Mouse (Mus musculus) left cerebral cortex, postnatal 25 days (tissue): ENCODE results near the gene Izumo1. TPM values are rescaled to one million over a fixed set of nuclear protein-coding genes. Genes with fewer than 3 reads are reported as not detected.
A peak's percentile ranks its signal among the peaks of the same experiment; 100 is the strongest.
"Not testable (repeated sequence)": the region's sequence is repeated elsewhere in the genome, so short reads cannot be mapped to it uniquely, and the experiment has no call there.

Experiments used
- DNase-seq, 2 experiments: peaks; one replicate each; pipeline ENCODE4 v3.0.0; 2022; ENCODE audit warnings: low spot score in 2 of 2, mixed read lengths in 1 of 2
- intact Hi-C: fragments of 180-260 bp; cut with DNase I; formaldehyde crosslinking; loops from one replicate; pipeline ENCODE4 v1.15.1; 2025
- total RNA-seq, 2 experiments: library from RNA; stranded (reverse); gene quantifications; 2 replicates each; pipeline ENCODE4 v1.2.3; 2021

Izumo1 gene
- total RNA-seq, 2 experiments from 2014 or later = not detected

GRCm38 (mm10) chr7:45640191-45640957, 18.8 kb downstream of the Izumo1 start:
- no peak for DNase-seq
- intact Hi-C loops = no loop called here

- intact Hi-C loops = no loop called here
- no peak for DNase-seq
Measured at GRCm38 (mm10) chr7:45641391-45642040, 19.9 kb downstream of the Izumo1 start.

DNA sequence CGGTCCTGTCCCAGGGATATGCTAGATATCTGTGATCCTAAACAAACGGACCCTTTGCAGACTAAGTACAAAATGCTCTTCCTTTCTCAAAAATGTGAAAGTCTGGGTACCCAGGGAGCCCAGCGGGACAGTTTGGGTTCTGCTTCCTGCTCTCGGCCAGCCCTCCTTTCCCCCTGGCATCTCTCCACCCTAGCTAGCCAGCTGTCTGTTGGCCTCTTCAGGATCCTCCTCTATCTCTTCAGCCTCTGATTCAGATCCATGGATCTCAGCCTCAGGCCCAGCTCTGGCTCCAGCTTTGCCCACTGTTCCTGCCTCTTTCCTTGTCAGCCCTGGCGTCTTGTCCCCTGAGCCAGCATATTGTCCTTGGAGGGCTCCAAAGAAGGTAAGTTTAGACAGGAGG, 20.5 kb downstream of the Izumo1 start:
- intact Hi-C loops = no loop called here
- DNase-seq = no peak

- no peak for DNase-seq
- intact Hi-C loops = no loop called here
Measured at GRCm38 (mm10) chr7:45642503-45643255, 21.1 kb downstream of the Izumo1 start.

DNA sequence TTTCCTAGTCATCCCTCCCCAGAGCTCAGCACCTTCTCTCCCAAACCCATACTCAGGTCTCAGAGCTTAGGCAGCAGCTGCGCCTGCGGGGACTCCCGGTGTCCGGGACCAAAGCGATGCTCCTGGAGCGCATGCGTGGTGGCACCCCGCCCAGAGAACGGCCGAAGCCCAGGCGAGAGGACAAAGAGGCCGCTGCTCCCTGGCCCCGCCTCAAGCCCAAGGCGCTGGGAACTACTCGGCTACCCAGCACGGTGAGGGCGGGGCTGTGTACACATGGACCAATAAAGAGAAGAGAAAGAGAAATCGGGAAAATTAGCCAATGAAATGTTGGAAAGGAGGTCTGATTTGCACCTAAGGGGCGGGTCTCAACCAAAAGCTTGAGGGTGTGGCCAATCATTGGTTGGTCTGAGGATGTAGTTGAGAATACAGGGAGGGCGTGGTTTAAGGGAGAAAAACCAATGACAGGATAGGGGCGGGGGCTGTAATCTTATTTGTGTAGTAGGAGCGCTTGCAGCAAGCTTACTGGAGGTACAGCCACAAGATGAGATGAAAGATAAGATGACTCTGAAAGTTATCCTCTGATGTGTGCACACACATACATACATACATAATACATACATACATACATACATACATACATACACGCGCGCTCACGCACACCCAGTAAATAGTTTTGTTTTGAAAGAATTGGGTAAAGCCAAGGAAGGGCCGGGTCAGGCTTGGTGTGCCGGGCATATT, 22.0 kb downstream of the Izumo1 start:
- intact Hi-C loops = no loop called here

DNA sequence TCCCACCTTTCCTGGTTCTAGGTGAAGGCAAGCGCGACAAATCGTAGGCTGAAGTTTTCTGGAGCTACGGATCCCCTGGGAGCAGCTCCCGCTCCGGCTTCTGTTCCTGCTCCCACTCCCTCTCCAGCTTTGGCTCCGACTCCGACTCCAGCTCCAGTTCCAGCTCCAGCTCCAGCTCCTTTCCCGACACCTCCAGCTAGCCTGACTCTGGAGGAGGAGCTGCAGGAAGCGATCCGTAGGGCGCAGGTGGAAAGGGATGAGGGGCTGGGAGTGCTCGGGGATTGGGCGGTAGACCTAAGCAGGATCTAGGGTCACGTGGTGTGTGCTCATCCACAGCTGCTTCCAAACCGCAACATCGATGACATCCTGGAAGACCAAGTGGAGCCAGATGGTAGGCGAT, 22.6 kb downstream of the Izumo1 start:
- peak; percentile 68 to 87 for DNase-seq
- intact Hi-C loops = no loop called here

More for the DNA sequence above, 22.0 kb downstream of the Izumo1 start:
- peak; percentile 90 to 97 for DNase-seq

DNA sequence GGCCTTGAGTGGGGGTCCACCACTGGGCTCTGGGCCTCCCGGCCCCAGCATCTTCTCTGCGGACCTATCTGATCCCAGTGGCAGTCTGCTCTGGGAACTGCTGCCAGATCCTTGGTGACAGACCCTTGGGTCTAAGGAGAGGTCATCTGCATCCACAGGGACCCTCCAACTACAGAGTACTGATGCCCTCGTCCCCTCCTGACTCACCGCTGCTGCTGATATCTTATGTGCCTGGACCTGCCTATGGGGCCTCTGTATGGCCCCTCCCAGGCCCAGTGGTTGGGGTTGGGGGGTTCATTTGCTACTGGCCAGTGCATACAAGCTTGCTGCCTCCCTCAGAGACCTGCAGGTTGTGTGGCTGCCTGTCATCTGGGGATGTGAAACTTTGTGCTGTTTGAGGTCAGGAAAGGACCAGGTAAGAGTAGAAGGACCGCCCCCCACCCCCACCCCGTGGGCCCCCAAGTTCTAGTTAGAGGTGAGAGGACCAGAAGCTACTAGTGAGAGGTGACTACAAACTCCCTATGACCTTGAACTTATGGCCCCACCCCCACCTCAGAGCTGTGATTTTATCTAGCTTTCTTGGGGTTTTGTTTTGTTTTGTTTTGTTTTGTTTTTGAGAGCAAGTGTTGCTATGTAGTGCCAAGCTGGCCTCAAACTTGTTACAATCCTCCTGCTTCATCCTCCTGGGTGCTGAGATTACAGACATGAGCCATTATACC, 23.4 kb downstream of the Izumo1 start:
- no peak for DNase-seq
- intact Hi-C loops = no loop called here

- intact Hi-C loops = no loop called here
- no peak for DNase-seq
Measured at GRCm38 (mm10) chr7:45645591-45645971, 24.0 kb downstream of the Izumo1 start.

DNA sequence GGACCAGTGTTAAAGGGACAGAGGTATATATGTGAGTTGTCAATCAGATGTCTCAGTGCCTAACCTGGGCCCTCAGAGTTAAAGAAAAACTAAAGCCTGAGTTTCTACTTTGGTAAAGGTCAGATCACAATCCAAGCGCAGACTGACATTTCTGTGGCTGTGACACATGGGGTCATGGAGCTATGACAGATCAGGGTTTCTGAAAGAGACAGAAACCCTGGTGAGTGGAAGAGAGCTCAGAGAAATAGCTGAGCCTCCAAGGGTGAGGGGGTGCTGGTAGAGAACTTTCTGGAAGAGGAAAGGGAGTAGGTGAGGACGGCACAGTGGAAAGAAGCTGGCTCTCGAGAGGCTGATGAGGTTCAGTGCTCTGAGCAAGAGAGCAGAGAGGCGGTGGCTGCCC, 25.1 kb downstream of the Izumo1 start:
- intact Hi-C loops = no loop called here

GRCm38 (mm10) chr7:45649351-45649750, 27.7 kb downstream of the Izumo1 start:
- DNase-seq = no peak
- intact Hi-C loops = no loop called here

More for the DNA sequence above, 25.1 kb downstream of the Izumo1 start:
- no peak for DNase-seq

DNA sequence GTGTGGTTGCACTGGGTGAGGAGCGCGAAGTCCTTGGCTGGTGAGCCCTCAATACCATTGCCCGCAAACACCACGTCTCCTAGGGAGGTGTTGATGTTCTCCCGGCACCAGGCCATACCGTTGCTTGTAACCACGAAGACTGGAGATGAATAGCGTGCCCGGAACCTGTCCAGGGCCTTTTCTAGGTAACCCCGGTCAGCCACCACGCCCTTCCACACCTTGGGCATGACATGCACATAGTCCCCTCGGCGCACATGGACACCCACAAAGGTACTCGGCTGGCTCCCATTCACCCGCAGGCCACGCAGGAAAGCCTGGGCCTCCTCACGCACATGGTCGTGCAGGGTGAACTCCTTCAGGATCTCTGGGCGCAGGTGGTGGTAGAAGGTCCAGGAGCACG, 28.9 kb downstream of the Izumo1 start:
- intact Hi-C loops = not testable (repeated sequence)

GRCm38 (mm10) chr7:45654424-45655047, 32.9 kb downstream of the Izumo1 start:
- no peak for DNase-seq
- intact Hi-C loops = no loop called here

More for the DNA sequence above, 28.9 kb downstream of the Izumo1 start:
- DNase-seq = not testable (repeated sequence)

GRCm38 (mm10) chr7:45660746-45661478, 39.3 kb downstream of the Izumo1 start:
- no peak for DNase-seq
- intact Hi-C loops = no loop called here

DNA sequence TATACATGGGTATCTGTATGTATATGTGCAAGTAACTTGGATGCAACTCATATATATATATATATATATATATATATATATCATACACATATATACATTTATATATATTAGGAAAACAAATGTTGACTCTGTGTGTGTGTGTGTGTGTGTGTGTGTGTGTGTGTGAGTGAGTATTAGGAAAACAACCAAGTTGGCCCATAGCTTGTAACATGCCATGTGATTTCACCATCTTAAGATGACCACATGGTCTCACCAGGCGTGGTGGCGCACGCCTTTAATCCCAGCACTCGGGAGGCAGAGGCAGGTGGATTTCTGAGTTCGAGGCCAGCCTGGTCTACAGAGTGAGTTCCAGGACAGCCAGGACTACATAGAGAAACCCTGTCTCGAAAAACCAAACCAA, 40.1 kb downstream of the Izumo1 start:
- DNase-seq, intact Hi-C loops: not testable (repeated sequence)

- no peak for DNase-seq
- intact Hi-C loops = no loop called here
Measured at GRCm38 (mm10) chr7:45665303-45666138, 43.9 kb downstream of the Izumo1 start.

DNA sequence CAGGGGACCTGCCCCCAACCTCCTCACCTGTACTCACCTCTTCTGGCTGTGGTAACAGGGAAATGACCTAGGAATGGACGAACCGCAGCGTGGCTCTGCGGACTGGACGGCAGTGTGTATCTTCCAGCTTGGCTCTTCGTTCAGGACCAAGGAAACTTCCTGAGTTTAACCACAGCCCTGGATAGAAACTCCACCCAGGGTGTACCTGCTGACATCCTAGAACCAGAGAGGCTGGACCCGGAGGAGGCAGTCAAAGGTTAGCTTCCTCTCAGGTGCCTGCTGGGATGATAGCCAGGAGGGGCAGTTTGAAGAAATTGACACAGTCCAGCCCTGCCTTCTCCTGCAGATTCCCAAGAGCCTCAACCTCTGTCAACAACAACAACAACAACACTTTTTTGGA, 44.5 kb downstream of the Izumo1 start, which contains the start of gene Fut2:
Gene Fut2 (minus strand): TSS at position 234 of the 400 bp plus-strand sequence.
- intact Hi-C loops = no loop called here

DNA sequence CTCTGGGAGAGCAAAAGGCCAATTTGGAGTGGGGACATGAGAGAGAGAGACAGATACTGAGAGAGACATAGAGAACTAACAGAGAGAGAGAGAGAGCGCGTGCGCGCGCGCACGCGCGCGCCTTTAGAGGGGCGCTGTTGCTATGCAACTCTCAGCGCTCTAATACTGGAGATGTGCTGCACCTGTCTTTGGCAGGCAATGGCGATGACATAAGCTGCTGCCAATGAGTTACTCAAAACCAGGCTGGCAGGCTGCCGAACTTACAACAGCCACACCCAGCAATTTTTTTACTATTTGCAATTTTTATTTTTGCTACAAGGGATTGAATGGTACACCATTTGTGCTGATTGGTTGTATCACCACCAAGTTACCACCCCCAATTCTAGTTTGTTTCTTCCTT, 46.1 kb downstream of the Izumo1 start:
- intact Hi-C loops = no loop called here

More for the DNA sequence above, 44.5 kb downstream of the Izumo1 start, which contains the start of gene Fut2:
- no peak for DNase-seq

More for the DNA sequence above, 46.1 kb downstream of the Izumo1 start:
- DNase-seq = peak in 1 of 2 experiments; percentile 33
